Mouse (Mus musculus) G1E (cell line): ENCODE measurements around the gene Foxe3.

Experiments used
- CTCF ChIP-seq: IDR thresholded peaks from 2 replicates; pipeline ENCODE4 v1.5.1; 2012; ENCODE audit warnings: low read depth, low read length, inconsistent platforms, mixed read lengths
- GATA1 ChIP-seq: IDR thresholded peaks from 2 replicates; pipeline ENCODE4 v1.6.1; 2012; ENCODE audit warnings: borderline replicate concordance, low read length, inconsistent platforms, mixed read lengths
- POLR2AphosphoS5 ChIP-seq: IDR thresholded peaks from 2 replicates; pipeline ENCODE4 v1.6.1; 2012; ENCODE audit warnings: low read depth, low read length, inconsistent platforms; ENCODE audit not compliant: insufficient replicate concordance

DNA sequence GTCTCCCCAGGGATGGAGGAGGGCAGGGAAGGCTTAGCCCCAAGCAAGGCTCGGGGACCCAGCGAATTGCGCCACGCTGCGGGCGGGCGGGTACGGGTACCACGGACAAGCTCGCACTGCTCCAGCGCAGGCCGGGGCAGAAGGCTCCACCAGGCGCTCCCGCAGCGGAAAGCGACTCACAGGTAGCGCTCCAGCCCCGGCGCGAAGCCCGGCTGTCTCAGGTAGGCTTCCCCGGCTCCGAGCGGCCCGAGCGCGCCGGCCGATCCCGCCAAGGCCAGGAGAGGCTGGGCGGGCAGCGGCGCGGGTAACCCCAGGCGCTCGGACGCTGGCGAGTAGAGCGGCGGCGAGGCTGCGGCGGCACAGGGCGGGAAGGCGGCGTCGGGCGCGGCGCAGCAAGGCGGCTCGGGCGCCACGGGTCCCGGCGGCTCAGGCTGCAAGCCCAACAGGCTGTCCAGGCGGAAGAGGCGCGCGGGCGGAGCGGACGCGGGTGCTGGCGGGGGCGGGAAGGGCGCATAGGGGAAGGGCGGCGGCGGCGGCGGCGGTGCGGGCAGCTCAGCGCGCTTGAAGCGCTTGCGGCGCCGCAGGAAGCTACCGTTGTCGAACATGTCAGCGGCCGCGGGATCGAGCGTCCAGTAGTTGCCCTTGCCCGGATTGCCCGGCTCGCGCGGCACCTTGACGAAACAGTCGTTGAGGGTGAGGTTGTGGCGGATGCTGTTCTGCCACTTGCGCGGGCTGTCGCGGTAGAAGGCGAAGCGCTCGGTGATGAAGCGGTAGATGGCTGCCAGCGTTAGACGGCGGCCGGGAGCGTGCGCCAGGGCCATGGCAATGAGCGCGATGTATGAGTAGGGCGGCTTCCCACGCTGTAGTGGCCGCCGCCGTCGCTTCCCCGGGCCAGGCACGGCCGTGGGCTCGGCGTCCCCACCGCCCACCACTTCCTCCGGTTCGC lies 569 bp downstream of the Foxe3 start:
- TF ChIP-seq CTCF, result no peak
- TF ChIP-seq GATA1, result no peak
- TF ChIP-seq POLR2AphosphoS5, result no peak
